Mouse (Mus musculus) kidney, embryonic 14.5 days (tissue): ENCODE results near the gene B3gnt8. TPM values are rescaled to one million over a fixed set of nuclear protein-coding genes. Genes with fewer than 3 reads are reported as not detected.

Experiments
- ATAC-seq: fragments of 200-750 bp; cut with Nextera tagmentation; 2 replicates; pipeline ENCODE4 v1.8.0; 2017; ENCODE audit warnings: moderate number of reproducible peaks, mild to moderate bottlenecking, moderate TSS enrichment, moderate library complexity; ENCODE audit not compliant: low FRiP score, low TSS enrichment
- H3K27ac ChIP-seq: fragments of 300-500 bp; sonication (generic); 2 replicates; pipeline ENCODE4 v1.5.1; 2014; ENCODE audit warnings: low read depth, mild to moderate bottlenecking, low read length, moderate library complexity, mixed read lengths
- H3K27me3 ChIP-seq: fragments of 300-500 bp; sonication (generic); 2 replicates; pipeline ENCODE4 v1.6.1; 2014; ENCODE audit warnings: mild to moderate bottlenecking, low read length; ENCODE audit not compliant: control insufficient read depth, insufficient read depth
- H3K36me3 ChIP-seq: fragments of 300-500 bp; sonication (generic); 2 replicates; pipeline ENCODE4 v1.6.1; 2014; ENCODE audit warnings: low read length, mixed read lengths; ENCODE audit not compliant: control insufficient read depth, insufficient read depth
- H3K4me1 ChIP-seq: fragments of 300-500 bp; sonication (generic); 2 replicates; pipeline ENCODE4 v1.6.1; 2014; ENCODE audit warnings: low read length, mixed read lengths; ENCODE audit not compliant: control insufficient read depth, insufficient read depth
- H3K4me2 ChIP-seq: fragments of 300-500 bp; sonication (generic); replicated peaks from 2 replicates; pipeline ENCODE4 v1.6.1; 2014; ENCODE audit warnings: low read depth, mild to moderate bottlenecking, low read length
- H3K4me3 ChIP-seq: fragments of 300-500 bp; sonication (generic); 2 replicates; pipeline ENCODE4 v1.5.1; 2014; ENCODE audit warnings: mild to moderate bottlenecking, low read length
- H3K9ac ChIP-seq: fragments of 300-500 bp; sonication (generic); 2 replicates; pipeline ENCODE4 v1.6.1; 2014; ENCODE audit warnings: low read depth, mild to moderate bottlenecking, low read length, moderate library complexity
- H3K9me3 ChIP-seq: fragments of 300-500 bp; sonication (generic); 2 replicates; pipeline ENCODE4 v1.6.1; 2016; ENCODE audit warnings: low read length; ENCODE audit not compliant: control insufficient read depth
- WGBS: fragments of 180-500 bp; shearing (Covaris S2); extraction: QIAGEN DNeasy Blood & Tissue Kit; methylation state at CpG from one replicate; pipeline ENCODE4 v1.1.7; 2014; 5-methylcytosine and 5-hydroxymethylcytosine counted together
- polyA plus RNA-seq: library from polyadenylated mRNA; unstranded; fragments of >200 nt; fragmentation: Nextera tagmentation; extraction: Ambion mirVana; gene quantifications from 2 replicates; pipeline ENCODE4 v1.2.1, GENCODE M21; 2014

Gene B3gnt8
- polyA plus RNA-seq, 1 experiment from 2014 or later = 4.5 TPM

DNA sequence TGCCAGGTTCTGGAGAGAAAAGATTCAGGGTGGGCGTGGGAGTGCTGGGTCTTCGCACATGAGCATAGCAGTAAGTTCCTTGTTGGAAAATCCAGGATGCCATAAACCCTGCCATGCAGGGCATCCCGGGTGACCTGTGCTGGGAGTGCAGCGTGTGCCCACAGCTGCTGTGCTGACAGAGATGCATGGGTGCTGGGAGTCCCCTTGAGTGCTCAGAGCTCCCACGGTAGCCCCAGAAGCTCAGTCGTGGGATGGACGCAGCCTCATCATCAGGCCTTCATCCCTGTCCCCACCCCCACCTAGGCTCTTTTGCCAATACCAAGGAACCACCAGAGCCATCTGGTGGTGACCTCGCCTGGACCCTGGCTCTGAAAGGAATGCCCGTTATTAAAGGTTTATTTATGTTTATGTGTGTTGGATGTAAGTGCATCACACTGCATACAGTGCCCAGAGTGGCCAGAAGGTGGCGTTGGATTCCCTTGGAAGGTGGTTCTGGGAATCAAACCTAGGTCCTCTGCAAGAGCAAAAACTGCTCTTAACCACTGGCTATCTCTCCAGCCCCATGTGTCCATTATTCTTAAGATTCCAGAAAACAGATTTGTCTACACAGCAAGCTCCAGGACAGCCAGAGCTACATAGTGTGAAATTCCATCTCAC lies 732 bp upstream of the B3gnt8 start:
- Histone ChIP-seq H3K36me3 (peaks cover 56% of the 10 kb centered on the region), H3K27ac (peak overlapping the region; percentile 59; the same call in 1 of the 2 replicates), H3K4me3 (no peak overlapping the region), H3K9me3 (no peaks in the 10 kb centered on the region), H3K4me1 (peaks cover 20% of the 10 kb centered on the region; the same call in 1 of the 2 replicates), H3K4me2 (no peak overlapping the region), H3K9ac (no peak overlapping the region), H3K27me3 (no peaks in the 10 kb centered on the region)
- 81% methylated on average over 10 of the region's 10 CpGs for WGBS
- no peak for ATAC-seq

DNA sequence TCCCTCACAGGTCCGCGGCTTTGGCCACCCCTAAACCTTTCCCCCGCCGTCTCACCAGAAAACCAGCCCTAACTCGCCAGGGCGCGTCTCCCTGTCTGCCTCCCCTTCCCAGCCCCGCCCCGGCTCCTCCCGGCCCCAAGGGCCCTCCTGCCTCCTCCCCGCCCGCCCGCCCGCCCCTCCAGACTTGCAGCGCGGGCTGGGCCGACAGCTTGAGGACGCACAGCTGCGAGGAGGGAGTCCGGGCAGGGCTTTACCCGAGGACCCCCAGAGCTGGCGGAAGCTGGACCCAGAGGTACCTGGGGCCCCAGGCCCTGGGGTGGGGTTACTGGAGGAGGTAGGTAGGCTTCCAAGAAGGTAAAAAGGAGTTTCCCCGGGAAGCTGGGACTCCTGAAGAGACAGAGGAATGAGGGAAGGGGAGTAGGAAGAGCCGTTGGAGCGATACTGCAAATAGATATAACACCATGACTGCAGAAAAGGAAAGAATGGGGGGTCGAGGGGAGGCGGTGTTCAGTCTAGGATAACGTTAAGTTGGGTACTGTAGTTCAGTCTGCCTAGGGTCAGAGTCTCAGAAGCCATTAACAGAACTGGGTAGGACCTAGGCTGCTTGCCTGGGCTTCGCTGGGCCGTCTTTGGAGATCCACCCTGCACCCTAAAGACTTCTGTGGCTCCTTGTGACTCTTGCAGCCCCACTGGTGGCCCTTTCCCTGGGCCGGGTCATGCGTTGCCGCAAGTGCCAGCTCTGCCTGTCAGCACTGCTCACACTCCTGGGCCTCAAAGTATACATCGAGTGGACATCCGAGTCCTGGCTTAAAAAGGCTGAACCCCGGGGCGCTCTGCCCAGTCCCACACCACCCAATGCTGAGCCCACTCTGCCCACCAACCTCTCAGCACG lies 1.2 kb downstream of the B3gnt8 start:
- WGBS = 14% methylated on average over 37 of the region's 38 CpGs
- Histone ChIP-seq H3K4me3 (peak overlapping the region; percentile 43), H3K36me3 (peaks cover 53% of the 10 kb centered on the region), H3K27ac (peak overlapping the region; percentile 59; the same call in 1 of the 2 replicates), H3K9ac (peak overlapping the region; percentile 64), H3K4me2 (peak overlapping the region; percentile 70), H3K9me3 (no peaks in the 10 kb centered on the region), H3K4me1 (peaks cover 20% of the 10 kb centered on the region; the same call in 1 of the 2 replicates), H3K27me3 (no peaks in the 10 kb centered on the region)
- peak; percentile 89 for ATAC-seq

DNA sequence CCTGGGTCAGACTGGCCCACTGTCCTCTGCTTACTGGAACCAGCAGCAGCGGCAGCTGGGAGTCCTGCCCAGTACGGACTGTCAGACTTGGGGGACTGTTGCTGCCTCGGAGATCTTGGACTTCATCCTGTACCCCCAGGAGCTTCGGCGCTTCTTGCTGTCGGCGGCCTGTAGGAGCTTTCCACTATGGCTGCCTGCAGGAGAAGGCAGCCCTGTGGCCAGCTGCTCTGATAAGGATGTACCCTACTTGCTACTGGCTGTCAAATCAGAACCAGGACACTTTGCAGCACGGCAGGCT lies 1.8 kb downstream of the B3gnt8 start:
- 57% methylated on average over 8 of the region's 8 CpGs for WGBS
- Histone ChIP-seq H3K27ac (peak overlapping the region; percentile 59; the same call in 1 of the 2 replicates), H3K4me3 (peak overlapping the region; percentile 43), H3K36me3 (peaks cover 52% of the 10 kb centered on the region), H3K9me3 (no peaks in the 10 kb centered on the region), H3K4me2 (peak overlapping the region; percentile 70), H3K9ac (peak overlapping the region; percentile 64; the same call in 1 of the 2 replicates), H3K27me3 (no peaks in the 10 kb centered on the region), H3K4me1 (peaks cover 20% of the 10 kb centered on the region; the same call in 1 of the 2 replicates)
- ATAC-seq = no peak

DNA sequence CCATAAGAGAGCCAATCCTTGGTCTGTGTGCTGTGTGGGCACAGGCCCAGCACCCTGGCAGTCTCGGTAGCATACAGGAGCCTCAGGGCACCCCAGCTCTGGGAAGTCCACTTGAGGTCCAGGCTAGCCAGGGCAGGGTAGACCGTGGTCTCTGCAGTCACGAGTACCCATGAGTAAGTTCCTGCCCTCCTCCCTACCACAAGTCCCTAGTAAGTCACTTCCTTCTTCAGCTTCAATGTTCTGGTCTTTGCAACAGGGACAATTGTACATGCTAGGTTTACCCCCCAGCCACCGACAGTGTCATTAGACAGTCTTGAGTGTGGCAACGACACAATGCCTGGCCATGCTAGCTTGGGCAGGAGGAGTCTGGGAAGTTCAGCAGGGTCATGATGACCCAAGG lies 6.2 kb downstream of the B3gnt8 start:
- no peaks in the 10 kb centered on the region for H3K9me3 ChIP-seq
- H3K4me2 ChIP-seq = no peak overlapping the region
- H3K36me3 ChIP-seq = peaks cover 46% of the 10 kb centered on the region
- no peak overlapping the region for H3K4me3 ChIP-seq
- no peak for ATAC-seq
- WGBS = 92% methylated on average over 5 of the region's 5 CpGs
- 0 out of 2 replicates have a peak, but pooled peaks cover 9% of the 10 kb centered on the region for H3K4me1 ChIP-seq
- no peak overlapping the region for H3K9ac ChIP-seq
- H3K27ac ChIP-seq = no peak overlapping the region
- no peaks in the 10 kb centered on the region for H3K27me3 ChIP-seq

DNA sequence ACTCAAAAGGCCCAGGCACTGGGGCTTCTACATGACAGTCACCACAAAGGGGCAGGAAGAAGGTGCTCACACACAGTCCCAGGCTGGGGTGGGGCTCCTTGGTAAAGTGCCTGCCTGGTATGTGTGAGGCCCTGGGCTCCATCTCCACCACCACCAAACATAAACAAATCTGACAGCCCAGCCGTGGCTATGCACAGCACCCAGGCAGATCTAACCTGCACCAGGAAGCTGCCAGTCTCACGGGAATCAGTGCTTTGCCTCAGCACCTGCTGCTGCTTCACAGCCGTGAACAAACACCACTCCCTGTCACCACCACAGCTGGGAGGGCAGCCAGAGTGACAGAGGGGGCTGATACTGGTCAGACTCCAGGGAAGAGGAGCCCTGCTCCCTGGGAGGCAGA lies 9.9 kb downstream of the B3gnt8 start:
- WGBS = 69% methylated on average over 3 of the region's 3 CpGs
- no peak overlapping the region for H3K4me3 ChIP-seq
- H3K4me2 ChIP-seq = no peak overlapping the region
- H3K9ac ChIP-seq = no peak overlapping the region
- no peaks in the 10 kb centered on the region for H3K4me1 ChIP-seq
- H3K9me3 ChIP-seq = no peaks in the 10 kb centered on the region
- H3K27ac ChIP-seq = no peak overlapping the region
- H3K27me3 ChIP-seq = no peaks in the 10 kb centered on the region
- peaks cover 33% of the 10 kb centered on the region for H3K36me3 ChIP-seq
- ATAC-seq = no peak

DNA sequence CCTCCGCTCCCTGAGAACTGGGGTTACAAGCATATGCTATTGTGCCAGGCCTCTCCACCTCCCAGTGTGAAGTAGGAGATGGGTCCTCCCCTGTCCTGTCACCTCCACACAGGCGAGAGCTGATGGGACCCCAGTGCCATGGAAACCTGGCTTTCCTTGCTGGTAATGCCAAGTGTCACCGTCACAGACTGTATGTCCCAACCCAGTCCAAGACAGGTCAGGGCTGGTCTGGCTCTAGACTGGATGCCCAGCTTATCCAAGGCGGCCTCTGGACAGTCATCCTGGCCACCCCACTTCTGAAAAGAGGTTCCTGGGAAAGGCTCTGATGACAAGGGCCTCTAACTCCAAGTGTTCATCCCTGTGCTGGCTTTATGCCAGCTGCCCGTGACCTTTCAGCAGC lies 10.6 kb downstream of the B3gnt8 start:
- Histone ChIP-seq H3K9me3 (no peaks in the 10 kb centered on the region), H3K36me3 (peaks cover 29% of the 10 kb centered on the region; the same call in 1 of the 2 replicates)
- WGBS = 90% methylated on average over 5 of the region's 5 CpGs

DNA sequence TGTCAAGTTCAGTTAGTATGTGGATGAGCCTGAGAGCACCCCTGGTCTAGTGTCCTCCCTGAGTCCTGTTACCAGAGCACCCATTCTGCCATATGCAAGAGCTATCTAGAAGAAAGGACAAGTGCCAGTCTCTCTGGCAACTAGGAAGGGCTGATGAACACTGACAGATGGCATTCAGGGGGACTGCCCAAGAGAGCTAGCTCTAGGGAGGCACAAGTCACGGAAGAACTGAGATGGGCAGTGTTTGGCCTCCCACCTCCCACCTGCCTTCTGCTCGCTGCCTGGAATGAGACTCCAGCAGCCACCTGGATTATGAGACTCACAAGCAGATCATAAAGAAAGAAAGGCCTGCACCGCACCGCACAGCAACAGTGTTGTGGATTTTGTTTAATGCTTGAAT lies 13.3 kb downstream of the B3gnt8 start:
- Histone ChIP-seq H3K9me3 (no peaks in the 10 kb centered on the region), H3K9ac (0 out of 2 replicates have a peak overlapping the region, but pooled peaks have one; percentile 4), H3K27me3 (no peaks in the 10 kb centered on the region), H3K27ac (no peak overlapping the region), H3K4me3 (no peak overlapping the region), H3K4me2 (no peak overlapping the region), H3K4me1 (no peaks in the 10 kb centered on the region), H3K36me3 (peaks cover 17% of the 10 kb centered on the region; the same call in 1 of the 2 replicates)
- ATAC-seq = no peak
- 93% methylated on average over 4 of the region's 4 CpGs for WGBS

More for the DNA sequence above, 10.6 kb downstream of the B3gnt8 start:
- Histone ChIP-seq H3K27ac (no peak overlapping the region), H3K27me3 (no peaks in the 10 kb centered on the region), H3K4me2 (no peak overlapping the region), H3K9ac (no peak overlapping the region), H3K4me1 (no peaks in the 10 kb centered on the region), H3K4me3 (no peak overlapping the region)
- ATAC-seq = peak; percentile 18; the same call in 1 of the 2 replicates

DNA sequence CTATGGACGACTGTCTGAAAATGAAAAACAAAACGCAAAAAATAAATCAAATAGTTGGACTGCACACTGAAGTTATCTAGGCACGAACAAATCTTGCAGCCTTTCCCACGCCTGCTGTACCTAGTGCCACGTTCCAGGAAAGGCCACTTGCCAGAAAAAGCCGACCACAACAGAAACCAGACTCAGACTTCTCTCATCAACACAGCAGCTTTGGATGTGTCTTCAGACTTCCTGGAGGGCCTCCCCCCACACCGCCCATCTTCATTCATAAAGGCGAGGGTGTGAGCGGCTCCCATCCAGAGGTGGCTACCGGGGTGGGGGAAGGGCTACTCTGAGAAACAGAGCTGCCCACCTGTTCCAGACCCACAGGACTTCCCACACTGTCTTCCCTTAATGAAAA lies 17.7 kb downstream of the B3gnt8 start:
- Histone ChIP-seq H3K27ac (no peak overlapping the region), H3K27me3 (no peaks in the 10 kb centered on the region), H3K4me1 (no peaks in the 10 kb centered on the region), H3K4me3 (no peak overlapping the region), H3K36me3 (peaks cover 3% of the 10 kb centered on the region; the same call in 1 of the 2 replicates), H3K9me3 (no peaks in the 10 kb centered on the region), H3K9ac (no peak overlapping the region), H3K4me2 (no peak overlapping the region)
- 77% methylated on average over 10 of the region's 10 CpGs for whole genome bisulfite sequencing
- ATAC-seq = no peak

DNA sequence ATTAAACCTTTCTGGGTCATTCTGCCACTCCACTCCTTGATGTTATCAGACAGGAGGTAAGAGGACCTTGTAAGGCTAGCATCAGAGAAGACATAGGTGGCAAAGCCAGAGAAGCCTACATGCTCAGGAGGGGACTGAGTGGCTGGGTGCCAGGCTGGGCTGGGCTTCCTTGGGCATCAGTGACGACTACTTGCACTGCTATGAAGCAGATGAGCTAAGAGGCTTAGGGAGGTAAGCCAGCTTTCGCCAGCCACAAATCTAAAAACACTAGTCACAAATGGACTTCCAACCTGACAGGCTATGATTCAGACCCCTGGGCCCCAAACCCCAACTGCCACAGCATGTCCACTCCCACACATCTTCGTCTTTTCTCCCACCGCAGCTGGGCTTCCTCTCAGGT lies 18.2 kb downstream of the B3gnt8 start:
- H3K4me2 ChIP-seq = no peak overlapping the region
- ATAC-seq = no peak
- H3K4me1 ChIP-seq = no peaks in the 10 kb centered on the region
- H3K9me3 ChIP-seq = no peaks in the 10 kb centered on the region
- H3K36me3 ChIP-seq = peaks cover 3% of the 10 kb centered on the region; the same call in 1 of the 2 replicates
- H3K9ac ChIP-seq = peak overlapping the region; percentile 9; the same call in 1 of the 2 replicates
- WGBS = 25% methylated on average over 4 of the region's 4 CpGs
- H3K4me3 ChIP-seq = no peak overlapping the region
- no peak overlapping the region for H3K27ac ChIP-seq
- no peaks in the 10 kb centered on the region for H3K27me3 ChIP-seq
